Mouse (Mus musculus) lung, embryonic 14.5 days (tissue): ENCODE measurements around the gene Olfr347. TPM values are rescaled to one million over a fixed set of nuclear protein-coding genes. Genes with fewer than 3 reads are reported as not detected.

Source experiments
- ATAC-seq: fragments of 200-750 bp; cut with Nextera tagmentation; 2 replicates; pipeline ENCODE4 v1.8.0; 2017; ENCODE audit warnings: mild to moderate bottlenecking, moderate TSS enrichment, moderate library complexity; ENCODE audit not compliant: insufficient read depth
- DNase-seq: peaks from one replicate; pipeline ENCODE4 v3.0.0-alpha.2; 2015
- H3K27ac ChIP-seq: fragments of 300-500 bp; sonication (generic); 2 replicates; pipeline ENCODE4 v1.5.1; 2014; ENCODE audit warnings: low read depth, mild to moderate bottlenecking, moderate library complexity
- H3K27me3 ChIP-seq: fragments of 300-500 bp; sonication (generic); 2 replicates; pipeline ENCODE4 v1.6.1; 2014; ENCODE audit warnings: low read length, control low read depth; ENCODE audit not compliant: insufficient read depth
- H3K36me3 ChIP-seq: fragments of 300-500 bp; sonication (generic); 2 replicates; pipeline ENCODE4 v1.6.1; 2014; ENCODE audit warnings: control low read depth; ENCODE audit not compliant: insufficient read depth
- H3K4me1 ChIP-seq: fragments of 300-500 bp; sonication (generic); 2 replicates; pipeline ENCODE4 v1.6.1; 2014; ENCODE audit warnings: antibody characterized with exemption, control low read depth; ENCODE audit not compliant: insufficient read depth
- H3K4me2 ChIP-seq: fragments of 300-500 bp; sonication (generic); 2 replicates; pipeline ENCODE4 v1.6.1; 2014; ENCODE audit warnings: mild to moderate bottlenecking
- H3K4me3 ChIP-seq: fragments of 300-500 bp; sonication (generic); 2 replicates; pipeline ENCODE4 v1.5.1; 2014; ENCODE audit warnings: low read depth, low read length
- H3K9ac ChIP-seq: fragments of 300-500 bp; sonication (generic); 2 replicates; pipeline ENCODE4 v1.6.1; 2014
- H3K9me3 ChIP-seq: fragments of 300-500 bp; sonication (generic); 2 replicates; pipeline ENCODE4 v1.6.1; 2016; ENCODE audit warnings: low read depth, low read length, control low read depth
- CTCF ChIP-seq: IDR thresholded peaks from 2 replicates; pipeline ENCODE4 v1.5.1; 2016; ENCODE audit warnings: antibody characterized with exemption, low read depth
- whole genome bisulfite sequencing: fragments of 180-500 bp; shearing (Covaris S2); extraction: QIAGEN DNeasy Blood & Tissue Kit; methylation state at CpG from one replicate; pipeline ENCODE4 v1.1.7; 2014; 5-methylcytosine and 5-hydroxymethylcytosine counted together
- polyA plus RNA-seq: library from polyadenylated mRNA; unstranded; fragments of >200 nt; fragmentation: Nextera tagmentation; extraction: Ambion mirVana; gene quantifications from 2 replicates; pipeline ENCODE4 v1.2.1, GENCODE M21; 2014

Olfr347 gene
- polyA plus RNA-seq: not detected in 2 replicates

DNA sequence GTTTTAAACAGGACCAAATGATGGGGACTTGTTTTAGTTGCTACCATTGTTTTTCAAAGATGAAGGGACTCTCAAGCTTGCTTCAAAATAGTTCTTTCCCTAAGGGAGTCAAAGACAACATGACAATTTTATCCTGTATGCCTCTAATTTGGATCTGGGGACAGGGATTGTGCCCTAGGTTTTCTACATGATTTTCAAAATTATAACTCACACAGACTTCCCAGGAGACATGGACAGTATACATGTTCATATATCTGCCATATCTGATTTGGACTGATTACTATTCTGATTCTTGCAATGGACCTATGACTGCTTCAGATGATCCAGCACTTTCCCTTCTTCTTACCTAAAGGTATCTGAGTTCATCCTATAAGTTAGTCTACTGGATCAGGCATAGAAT is at the start of gene Olfr347:
Gene Olfr347 (plus strand): TSS at position 301 of the 400 bp plus-strand sequence.
- no peak within 1 kb of the TSS for H3K9ac ChIP-seq
- no peak within 1 kb of the TSS for H3K4me3 ChIP-seq
- H3K27me3 ChIP-seq: no peaks in the 10 kb centered on the region
- no peak for DNase-seq
- no peak within 1 kb of the TSS for H3K27ac ChIP-seq
- ATAC-seq: no peak
- H3K36me3 ChIP-seq: no peaks in the 10 kb centered on the region
- H3K4me2 ChIP-seq: no peak within 1 kb of the TSS
- H3K9me3 ChIP-seq: no peaks in the 10 kb centered on the region
- TF ChIP-seq CTCF: no peak
- H3K4me1 ChIP-seq: no peaks in the 10 kb centered on the region

DNA sequence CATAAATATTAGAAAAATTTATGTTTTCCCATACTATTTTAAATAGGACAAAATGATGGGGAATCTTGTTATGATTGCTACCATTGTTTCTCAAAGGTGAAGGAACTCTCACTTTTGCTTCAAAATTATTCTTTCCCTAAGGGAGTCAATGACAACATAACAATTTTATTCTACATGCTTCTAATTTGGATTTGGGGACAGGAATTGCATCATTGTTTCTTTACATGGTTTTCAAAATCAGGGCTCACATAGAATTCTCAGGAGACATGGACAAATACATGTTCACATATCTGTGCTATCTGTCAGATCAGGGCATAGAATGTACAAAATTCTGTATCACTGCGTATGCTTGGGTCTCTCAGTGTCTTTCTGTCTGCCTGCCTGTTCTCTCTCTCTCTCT is 46.2 kb upstream of the Olfr347 start, which contains the start of gene Olfr346:
Gene Olfr346 (plus strand): TSS at position 301 of the 400 bp plus-strand sequence.
- TF ChIP-seq CTCF: no peak
- H3K27ac ChIP-seq: no peak within 1 kb of the TSS
- no peaks in the 10 kb centered on the region for H3K9me3 ChIP-seq
- H3K9ac ChIP-seq: no peak within 1 kb of the TSS
- DNase-seq (no peak), ATAC-seq (no peak)
- no peaks in the 10 kb centered on the region for H3K27me3 ChIP-seq
- H3K36me3 ChIP-seq: no peaks in the 10 kb centered on the region
- no peak within 1 kb of the TSS for H3K4me3 ChIP-seq
- 96% methylated on average over 1 of the region's 1 CpGs for WGBS
- no peaks in the 10 kb centered on the region for H3K4me1 ChIP-seq
- no peak within 1 kb of the TSS for H3K4me2 ChIP-seq

DNA sequence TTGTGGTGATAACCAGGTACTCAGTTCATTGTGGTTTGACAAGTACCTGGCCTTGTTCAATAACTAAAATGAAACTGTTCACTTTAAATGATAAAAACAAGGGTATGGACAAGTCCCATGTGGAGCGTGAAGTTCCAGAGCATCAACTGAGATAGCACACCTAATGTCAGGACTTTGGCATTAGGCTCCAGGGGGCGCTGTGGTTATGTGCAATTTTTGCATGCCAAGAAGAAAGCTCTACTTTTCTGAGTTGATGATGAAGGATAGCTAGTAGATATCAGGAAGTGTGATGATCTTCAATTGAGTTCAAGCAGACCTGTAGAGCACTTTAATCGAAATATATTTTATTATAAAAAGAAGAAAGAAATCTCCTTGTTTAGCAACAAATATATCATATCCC is 4.5 kb downstream of the Olfr347 start:
- TF ChIP-seq CTCF: no peak
- H3K4me1 ChIP-seq: no peaks in the 10 kb centered on the region
- no peak for DNase-seq
- no peaks in the 10 kb centered on the region for H3K9me3 ChIP-seq
- ATAC-seq: no peak
- no peaks in the 10 kb centered on the region for H3K27me3 ChIP-seq
- no peak overlapping the region for H3K4me2 ChIP-seq
- H3K36me3 ChIP-seq: no peaks in the 10 kb centered on the region
- H3K9ac ChIP-seq: no peak overlapping the region
- 56% methylated on average over 3 of the region's 3 CpGs for WGBS
- no peak overlapping the region for H3K27ac ChIP-seq
- no peak overlapping the region for H3K4me3 ChIP-seq

GRCm38 (mm10) chr2:36783976-36784375 is 52.3 kb downstream of the Olfr347 start, which contains the start of gene Olfr348:
Gene Olfr348, plus strand, starts transcription at chr2:36784276.
- no peak for TF ChIP-seq CTCF
- no peaks in the 10 kb centered on the region for H3K4me1 ChIP-seq
- no peak within 1 kb of the TSS for H3K4me3 ChIP-seq
- no peaks in the 10 kb centered on the region for H3K9me3 ChIP-seq
- no peak within 1 kb of the TSS for H3K4me2 ChIP-seq
- H3K27ac ChIP-seq: no peak within 1 kb of the TSS
- no peaks in the 10 kb centered on the region for H3K36me3 ChIP-seq
- DNase-seq (no peak), ATAC-seq (no peak)
- 73% methylated on average over 2 of the region's 2 CpGs for WGBS
- H3K27me3 ChIP-seq: no peaks in the 10 kb centered on the region
- no peak within 1 kb of the TSS for H3K9ac ChIP-seq

Other genes starting within 250 kb of the Olfr347 start
- not detected in 2 replicates for gene Olfr341, start 249.4 kb upstream of the Olfr347 start, polyA plus RNA-seq
- gene Olfr342, start 206.9 kb upstream of the Olfr347 start, polyA plus RNA-seq: not detected in 2 replicates
- not detected in 2 replicates for gene Olfr344, start 165.2 kb upstream of the Olfr347 start, polyA plus RNA-seq
- gene Olfr345, start 91.9 kb upstream of the Olfr347 start, polyA plus RNA-seq: not detected in 2 replicates
- not detected in 2 replicates for gene Olfr346, start 46.1 kb upstream of the Olfr347 start, polyA plus RNA-seq
- not detected in 2 replicates for gene Olfr348, start 52.4 kb downstream of the Olfr347 start, polyA plus RNA-seq
- not detected in 2 replicates for gene Olfr50, start 58.6 kb downstream of the Olfr347 start, polyA plus RNA-seq
- not detected in 2 replicates for gene Olfr3, start 85.1 kb downstream of the Olfr347 start, polyA plus RNA-seq
- gene Olfr350, start 114.4 kb downstream of the Olfr347 start, polyA plus RNA-seq: not detected in 2 replicates
- gene Olfr351, start 130.8 kb downstream of the Olfr347 start, polyA plus RNA-seq: not detected in 2 replicates
- not detected in 2 replicates for gene Olfr352, start 136.6 kb downstream of the Olfr347 start, polyA plus RNA-seq
- not detected in 2 replicates for gene Olfr353, start 161.0 kb downstream of the Olfr347 start, polyA plus RNA-seq
- gene Olfr354, start 173.8 kb downstream of the Olfr347 start, polyA plus RNA-seq: not detected in 2 replicates
- gene Olfr355, start 197.0 kb downstream of the Olfr347 start, polyA plus RNA-seq: not detected in 2 replicates
- gene Olfr356, start 205.2 kb downstream of the Olfr347 start, polyA plus RNA-seq: not detected in 2 replicates